Mouse (Mus musculus) brown adipose tissue, adult 24 weeks (tissue): ENCODE results near the gene Pdia4. TPM values are rescaled to one million over a fixed set of nuclear protein-coding genes. Genes with fewer than 3 reads are reported as not detected.
"Not testable (repeated sequence)": the region's sequence is repeated elsewhere in the genome, so short reads cannot be mapped to it uniquely, and the experiment has no call there.

Source experiments
- H3K27ac ChIP-seq: fragments of 200-500 bp; replicated peaks from 2 replicates; pipeline ENCODE4 v1.5.1; 2012; ENCODE audit warnings: low read depth, mild to moderate bottlenecking, low read length
- H3K4me1 ChIP-seq: fragments of 200-500 bp; 2 replicates; pipeline ENCODE4 v1.6.1; 2012; ENCODE audit warnings: low read length, mixed read lengths; ENCODE audit not compliant: control insufficient read depth, insufficient read depth, insufficient read length
- H3K4me3 ChIP-seq: fragments of 200-500 bp; 2 replicates; pipeline ENCODE4 v1.5.1; 2012; ENCODE audit warnings: low read depth, mild to moderate bottlenecking, low read length, moderate library complexity; ENCODE audit not compliant: insufficient read depth
- polyA plus RNA-seq: library from polyadenylated mRNA; stranded (reverse); fragments of >200 nt; gene quantifications from 2 replicates; pipeline ENCODE4 v1.2.4, GENCODE M21; 2012; ENCODE audit not compliant: missing spikeins, insufficient read depth, insufficient read length

The Pdia4 gene
- polyA plus RNA-seq, 1 experiment: 30.2 TPM

- H3K27ac ChIP-seq: no peak overlapping the region
- peaks cover 3% of the 10 kb centered on the region; the same call in 1 of the 2 replicates for H3K4me1 ChIP-seq
- no peak overlapping the region for H3K4me3 ChIP-seq
Observed at GRCm38 (mm10) chr6:47792533-47792932, 20.7 kb downstream of the Pdia4 start.

GRCm38 (mm10) chr6:47790745-47791144, 22.5 kb downstream of the Pdia4 start:
- Histone ChIP-seq H3K4me3 (no peak overlapping the region), H3K27ac (no peak overlapping the region), H3K4me1 (peaks cover 3% of the 10 kb centered on the region; the same call in 1 of the 2 replicates)

- H3K4me3 ChIP-seq: peak overlapping the region; percentile 96
- peak overlapping the region; percentile 98 for H3K27ac ChIP-seq
- H3K4me1 ChIP-seq: peaks cover 3% of the 10 kb centered on the region; the same call in 1 of the 2 replicates
Observed at GRCm38 (mm10) chr6:47788821-47789220, 24.4 kb downstream of the Pdia4 start.

GRCm38 (mm10) chr6:47787941-47788736, 25.1 kb downstream of the Pdia4 start:
- H3K4me1 ChIP-seq: peaks cover 3% of the 10 kb centered on the region; the same call in 1 of the 2 replicates
- peak overlapping the region; percentile 96 for H3K4me3 ChIP-seq
- peak overlapping the region; percentile 98 for H3K27ac ChIP-seq

- H3K4me1 ChIP-seq: peaks cover 3% of the 10 kb centered on the region; the same call in 1 of the 2 replicates
- H3K27ac ChIP-seq: no peak overlapping the region
- H3K4me3 ChIP-seq: no peak overlapping the region
Observed at GRCm38 (mm10) chr6:47784707-47785412, 28.4 kb downstream of the Pdia4 start.

GRCm38 (mm10) chr6:47781091-47781968, 31.9 kb downstream of the Pdia4 start:
- H3K4me1 ChIP-seq: no peaks in the 10 kb centered on the region
- peak overlapping the region; percentile 78 for H3K27ac ChIP-seq
- H3K4me3 ChIP-seq: peak overlapping the region; percentile 67

GRCm38 (mm10) chr6:47780576-47781013, 32.6 kb downstream of the Pdia4 start:
- H3K4me1 ChIP-seq: no peaks in the 10 kb centered on the region
- H3K27ac ChIP-seq: no peak overlapping the region
- H3K4me3 ChIP-seq: peak overlapping the region; percentile 38; the same call in 1 of the 2 replicates

GRCm38 (mm10) chr6:47771760-47772159, 41.5 kb downstream of the Pdia4 start:
- H3K4me3 ChIP-seq: peak overlapping the region; percentile 29; the same call in 1 of the 2 replicates
- not testable (repeated sequence) for H3K27ac ChIP-seq, H3K4me1 ChIP-seq

GRCm38 (mm10) chr6:47771113-47771512, 42.1 kb downstream of the Pdia4 start:
- H3K27ac ChIP-seq, H3K4me1 ChIP-seq, H3K4me3 ChIP-seq: not testable (repeated sequence)

GRCm38 (mm10) chr6:47769861-47770260, 43.4 kb downstream of the Pdia4 start:
- H3K4me1 ChIP-seq, H3K27ac ChIP-seq, H3K4me3 ChIP-seq: not testable (repeated sequence)

- not testable (repeated sequence) for H3K4me1 ChIP-seq, H3K27ac ChIP-seq, H3K4me3 ChIP-seq
Observed at GRCm38 (mm10) chr6:47768520-47768919, 44.7 kb downstream of the Pdia4 start.

GRCm38 (mm10) chr6:47767355-47767754, 45.9 kb downstream of the Pdia4 start:
- H3K4me1 ChIP-seq, H3K4me3 ChIP-seq: not testable (repeated sequence)

GRCm38 (mm10) chr6:47762686-47763085, 50.5 kb downstream of the Pdia4 start:
- not testable (repeated sequence) for H3K4me1 ChIP-seq, H3K27ac ChIP-seq, H3K4me3 ChIP-seq

More at GRCm38 (mm10) chr6:47767355-47767754, 45.9 kb downstream of the Pdia4 start:
- H3K27ac ChIP-seq: not testable (repeated sequence)

GRCm38 (mm10) chr6:47759406-47759805, 53.8 kb downstream of the Pdia4 start:
- not testable (repeated sequence) for H3K4me1 ChIP-seq, H3K4me3 ChIP-seq

GRCm38 (mm10) chr6:47757849-47758248, 55.4 kb downstream of the Pdia4 start:
- H3K4me1 ChIP-seq, H3K27ac ChIP-seq: not testable (repeated sequence)
- peak overlapping the region; percentile 50 for H3K4me3 ChIP-seq

More at GRCm38 (mm10) chr6:47759406-47759805, 53.8 kb downstream of the Pdia4 start:
- H3K27ac ChIP-seq: not testable (repeated sequence)
